Mouse (Mus musculus): ENCODE data around the gene Ppp4r3a. TPM values are rescaled to one million over a fixed set of nuclear protein-coding genes. Genes with fewer than 3 reads are reported as not detected.
"Not testable (repeated sequence)": the region's sequence is repeated elsewhere in the genome, so short reads cannot be mapped to it uniquely, and the experiment has no call there.

Ppp4r3a gene
- polyA plus RNA-seq, 1 experiment from 2014 or later = 38.5 TPM

DNA sequence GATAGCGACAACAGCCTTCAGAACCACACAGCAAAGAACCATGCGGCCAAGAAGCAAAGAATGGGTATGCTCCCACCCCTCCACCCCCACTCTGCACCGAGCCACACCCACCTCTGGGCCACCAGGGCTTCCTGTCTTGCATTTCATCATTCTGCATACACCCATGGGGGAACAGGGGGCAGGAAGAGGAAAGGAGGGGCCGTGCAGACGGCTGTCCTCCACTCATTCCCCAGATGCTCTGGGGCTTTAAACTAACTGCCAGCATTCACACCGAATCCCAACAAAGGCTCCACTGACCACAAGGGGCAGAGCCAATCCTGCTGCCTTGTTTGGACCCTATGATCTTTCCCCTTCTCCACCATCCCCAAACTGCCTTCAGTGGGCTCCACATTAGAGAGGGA, 65.5 kb downstream of the Ppp4r3a start:
- 0 out of 2 replicates have a peak overlapping the region, but pooled peaks have one; percentile 6 for H3K27ac ChIP-seq (replicated peaks)
- WGBS = 31% methylated on average over 6 of the region's 6 CpGs
- ATAC-seq (replicated peaks) = no peak
- no peak overlapping the region for H3K4me3 ChIP-seq
- no peaks in the 10 kb centered on the region for H3K9me3 ChIP-seq
- no peak overlapping the region for H3K9ac ChIP-seq (replicated peaks)
- H3K36me3 ChIP-seq = 0 out of 2 replicates have a peak, but pooled peaks cover 7% of the 10 kb centered on the region
- H3K27me3 ChIP-seq = no peaks in the 10 kb centered on the region
- no peak overlapping the region for H3K4me2 ChIP-seq (replicated peaks)
- peaks cover 73% of the 10 kb centered on the region for H3K4me1 ChIP-seq

- H3K9me3 ChIP-seq = no peaks in the 10 kb centered on the region
- WGBS = 35% methylated on average over 5 of the region's 5 CpGs
- 0 out of 2 replicates have a peak, but pooled peaks cover under 1% of the 10 kb centered on the region for H3K36me3 ChIP-seq
- ATAC-seq (replicated peaks) = no peak
- H3K4me3 ChIP-seq = no peak overlapping the region
- peak overlapping the region; percentile 53 for H3K27ac ChIP-seq (replicated peaks)
- H3K9ac ChIP-seq (replicated peaks) = no peak overlapping the region
- H3K27me3 ChIP-seq = no peaks in the 10 kb centered on the region
- peaks cover 80% of the 10 kb centered on the region for H3K4me1 ChIP-seq
- no peak overlapping the region for H3K4me2 ChIP-seq (replicated peaks)
Measured at GRCm38 (mm10) chr12:101016412-101016928, 67.0 kb downstream of the Ppp4r3a start.

GRCm38 (mm10) chr12:101015926-101016325, 67.6 kb downstream of the Ppp4r3a start:
- no peak overlapping the region for H3K4me3 ChIP-seq
- no peak for ATAC-seq (replicated peaks)
- H3K4me2 ChIP-seq (replicated peaks) = no peak overlapping the region
- no peak overlapping the region for H3K9ac ChIP-seq (replicated peaks)
- H3K27ac ChIP-seq (replicated peaks) = peak overlapping the region; percentile 53
- 36% methylated on average over 4 of the region's 4 CpGs for WGBS
- peaks cover 80% of the 10 kb centered on the region for H3K4me1 ChIP-seq
- H3K9me3 ChIP-seq = no peaks in the 10 kb centered on the region
- H3K27me3 ChIP-seq = no peaks in the 10 kb centered on the region
- H3K36me3 ChIP-seq = no peaks in the 10 kb centered on the region

GRCm38 (mm10) chr12:101015165-101015560, 68.3 kb downstream of the Ppp4r3a start:
- no peaks in the 10 kb centered on the region for H3K27me3 ChIP-seq
- H3K4me3 ChIP-seq = no peak overlapping the region
- H3K9me3 ChIP-seq = no peaks in the 10 kb centered on the region
- no peak overlapping the region for H3K9ac ChIP-seq (replicated peaks)
- H3K4me1 ChIP-seq = peaks cover 72% of the 10 kb centered on the region
- no peak for ATAC-seq (replicated peaks)
- 82% methylated on average over 11 of the region's 11 CpGs for WGBS
- H3K4me2 ChIP-seq (replicated peaks) = no peak overlapping the region
- peak overlapping the region; percentile 53 for H3K27ac ChIP-seq (replicated peaks)
- H3K36me3 ChIP-seq = no peaks in the 10 kb centered on the region

DNA sequence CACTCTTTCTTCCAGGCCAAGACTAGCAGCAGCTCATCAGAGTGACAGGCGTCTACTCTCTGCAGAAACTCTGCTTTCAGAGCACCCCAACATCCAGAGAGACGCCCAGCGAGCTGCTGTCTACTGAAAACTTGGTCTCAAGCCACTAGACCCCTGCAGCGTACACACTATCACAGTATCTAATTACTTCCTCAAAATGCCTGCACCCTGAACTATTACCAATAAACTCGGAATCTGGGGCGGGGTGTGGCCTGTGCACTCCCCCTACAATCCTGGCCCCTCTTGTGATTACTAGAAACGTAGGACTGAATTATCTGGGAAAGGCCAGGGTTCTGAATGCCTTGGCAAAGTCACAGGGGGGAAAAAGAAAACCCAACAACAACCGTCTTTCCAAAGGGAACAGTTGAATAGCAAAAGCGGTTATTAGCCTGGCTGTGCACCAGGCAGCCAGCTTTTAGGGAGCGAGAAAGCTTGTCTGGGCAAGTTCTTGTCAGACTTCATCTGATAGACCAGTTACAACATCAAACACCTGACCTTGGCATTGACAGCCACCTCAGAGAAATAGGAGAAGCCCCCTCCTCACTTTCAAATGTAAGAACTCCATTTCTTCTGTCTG, 68.8 kb downstream of the Ppp4r3a start:
- ATAC-seq (replicated peaks) = no peak
- H3K36me3 ChIP-seq = no peaks in the 10 kb centered on the region

DNA sequence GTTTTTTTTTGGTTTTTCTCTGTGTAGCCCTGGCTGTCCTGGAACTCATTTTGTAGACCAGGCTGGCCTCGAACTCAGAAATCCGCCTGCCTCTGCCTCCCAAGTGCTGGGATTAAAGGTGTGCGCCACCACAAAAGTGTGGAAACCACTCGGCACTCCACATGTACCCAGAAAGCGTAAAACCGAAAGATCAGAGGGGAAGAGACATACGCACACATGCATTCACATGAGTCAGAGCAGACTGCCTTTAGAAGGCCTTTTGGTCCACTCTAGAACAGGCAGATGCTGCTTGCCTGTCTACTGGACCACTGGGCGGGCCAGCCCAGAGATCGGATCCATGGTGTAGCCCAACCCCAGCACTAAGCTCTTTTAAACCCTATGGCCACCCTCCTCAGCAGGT, 69.8 kb downstream of the Ppp4r3a start:
- H3K27ac ChIP-seq (replicated peaks); ATAC-seq (replicated peaks); H3K4me2 ChIP-seq (replicated peaks); H3K27me3 ChIP-seq; H3K9me3 ChIP-seq; H3K36me3 ChIP-seq; H3K4me3 ChIP-seq; H3K9ac ChIP-seq (replicated peaks): not testable (repeated sequence)
- H3K4me1 ChIP-seq = peaks cover 63% of the 10 kb centered on the region
- 91% methylated on average over 9 of the region's 9 CpGs for WGBS

More for the DNA sequence above, 68.8 kb downstream of the Ppp4r3a start:
- 31% methylated on average over 10 of the region's 10 CpGs for WGBS
- Histone ChIP-seq H3K4me2 (replicated peaks) (no peak overlapping the region), H3K27me3 (no peaks in the 10 kb centered on the region), H3K4me3 (no peak overlapping the region), H3K9me3 (no peaks in the 10 kb centered on the region), H3K9ac (replicated peaks) (no peak overlapping the region), H3K4me1 (peaks cover 69% of the 10 kb centered on the region), H3K27ac (replicated peaks) (peak overlapping the region; percentile 53)

DNA sequence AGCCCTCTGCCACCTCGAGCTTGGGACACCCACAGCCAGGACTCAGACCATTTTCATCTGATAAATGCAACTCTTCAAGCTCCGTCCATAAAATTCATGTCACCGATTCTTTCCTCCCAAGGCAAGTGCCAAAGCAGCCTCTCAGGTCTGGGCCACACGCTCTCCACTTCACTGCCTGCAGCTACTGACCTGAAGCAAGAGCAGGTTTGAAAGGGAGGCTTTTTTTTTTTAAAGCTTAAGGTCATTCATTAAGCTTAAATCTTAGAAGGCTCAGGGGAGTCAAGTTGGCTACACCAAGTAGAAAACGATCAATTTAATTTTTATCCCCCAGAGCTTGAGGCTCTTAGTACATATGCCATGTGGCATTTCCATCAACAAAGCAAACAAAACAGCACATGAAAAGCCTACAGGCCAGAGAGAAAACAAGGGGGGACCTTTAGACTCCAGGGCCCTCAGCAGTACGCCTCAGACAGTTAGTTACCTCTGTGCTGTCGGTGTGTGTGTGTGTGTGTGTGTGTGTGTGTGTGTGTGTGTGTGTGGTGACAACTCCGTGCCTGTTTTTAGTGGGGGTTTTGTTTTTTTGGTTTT, 70.3 kb downstream of the Ppp4r3a start:
- no peak overlapping the region for H3K4me3 ChIP-seq
- peaks cover 63% of the 10 kb centered on the region for H3K4me1 ChIP-seq
- 36% methylated on average over 8 of the region's 8 CpGs for WGBS
- no peaks in the 10 kb centered on the region for H3K9me3 ChIP-seq
- H3K9ac ChIP-seq (replicated peaks) = no peak overlapping the region
- no peaks in the 10 kb centered on the region for H3K36me3 ChIP-seq
- no peaks in the 10 kb centered on the region for H3K27me3 ChIP-seq
- no peak overlapping the region for H3K27ac ChIP-seq (replicated peaks)
- H3K4me2 ChIP-seq (replicated peaks) = no peak overlapping the region
- ATAC-seq (replicated peaks) = no peak

GRCm38 (mm10) chr12:101012197-101013077, 71.1 kb downstream of the Ppp4r3a start:
- Histone ChIP-seq H3K9ac (replicated peaks) (no peak overlapping the region; the same call in 1 of the 2 replicates), H3K9me3 (no peaks in the 10 kb centered on the region), H3K27ac (replicated peaks) (no peak overlapping the region), H3K27me3 (no peaks in the 10 kb centered on the region), H3K4me2 (replicated peaks) (no peak overlapping the region), H3K4me3 (no peak overlapping the region), H3K4me1 (peaks cover 66% of the 10 kb centered on the region), H3K36me3 (no peaks in the 10 kb centered on the region)
- ATAC-seq (replicated peaks) = no peak
- 46% methylated on average over 17 of the region's 17 CpGs for WGBS

- H3K4me1 ChIP-seq = peaks cover 62% of the 10 kb centered on the region
Measured at GRCm38 (mm10) chr12:101011017-101011416, 72.5 kb downstream of the Ppp4r3a start.

DNA sequence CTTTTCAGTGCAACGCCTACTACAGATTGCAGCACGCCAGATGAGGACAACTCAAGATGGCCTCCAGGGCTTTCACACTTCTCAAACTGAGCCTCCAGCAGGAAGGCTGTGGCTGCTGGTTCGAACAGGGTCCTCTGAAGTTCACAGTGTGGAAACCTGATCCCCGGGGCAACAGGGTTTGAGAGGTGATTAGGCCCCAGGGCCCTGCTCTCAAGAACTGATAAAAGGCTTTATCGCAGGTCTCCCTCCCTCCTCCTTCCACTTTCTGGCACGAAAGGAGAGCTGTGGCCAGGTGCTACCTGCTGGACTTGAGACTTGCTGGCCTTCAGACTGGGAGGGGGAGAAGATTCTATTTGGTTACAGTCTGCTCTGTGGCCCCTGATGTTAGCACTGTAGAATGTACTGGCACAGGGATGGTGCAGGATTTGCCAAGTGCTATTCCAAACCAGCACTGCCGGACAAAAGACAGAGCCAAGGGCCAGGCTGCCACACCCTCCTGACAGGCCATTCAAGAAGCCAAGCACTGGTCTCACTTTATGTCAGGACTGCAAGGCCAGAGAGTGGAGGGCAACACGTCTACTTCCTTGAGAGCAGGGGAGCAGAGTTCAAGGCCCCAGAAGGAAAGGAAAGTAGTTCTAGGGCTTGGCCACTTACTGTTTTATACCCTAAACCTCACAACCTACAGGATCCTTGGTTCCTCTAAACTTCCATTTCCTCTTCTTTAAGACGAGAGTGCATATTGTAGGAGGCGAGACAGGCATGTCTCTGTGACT, 73.2 kb downstream of the Ppp4r3a start:
- no peak overlapping the region for H3K27ac ChIP-seq (replicated peaks)
- H3K9ac ChIP-seq (replicated peaks) = no peak overlapping the region
- no peaks in the 10 kb centered on the region for H3K9me3 ChIP-seq
- H3K4me2 ChIP-seq (replicated peaks) = no peak overlapping the region
- H3K36me3 ChIP-seq = no peaks in the 10 kb centered on the region
- no peaks in the 10 kb centered on the region for H3K27me3 ChIP-seq
- no peak overlapping the region for H3K4me3 ChIP-seq
- peaks cover 62% of the 10 kb centered on the region for H3K4me1 ChIP-seq
- ATAC-seq (replicated peaks) = no peak
- WGBS = 76% methylated on average over 10 of the region's 10 CpGs

More at GRCm38 (mm10) chr12:101011017-101011416, 72.5 kb downstream of the Ppp4r3a start:
- Histone ChIP-seq H3K27ac (replicated peaks) (no peak overlapping the region), H3K9me3 (no peaks in the 10 kb centered on the region), H3K4me2 (replicated peaks) (no peak overlapping the region), H3K27me3 (no peaks in the 10 kb centered on the region), H3K36me3 (no peaks in the 10 kb centered on the region), H3K4me3 (no peak overlapping the region), H3K9ac (replicated peaks) (no peak overlapping the region)
- ATAC-seq (replicated peaks) = no peak
- WGBS = 84% methylated on average over 7 of the region's 7 CpGs

- peaks cover 62% of the 10 kb centered on the region for H3K4me1 ChIP-seq
- no peak overlapping the region for H3K27ac ChIP-seq (replicated peaks)
- no peak for ATAC-seq (replicated peaks)
- H3K4me3 ChIP-seq = no peak overlapping the region
- no peaks in the 10 kb centered on the region for H3K9me3 ChIP-seq
- 89% methylated on average over 4 of the region's 4 CpGs for WGBS
- H3K27me3 ChIP-seq = no peaks in the 10 kb centered on the region
- no peaks in the 10 kb centered on the region for H3K36me3 ChIP-seq
- no peak overlapping the region for H3K9ac ChIP-seq (replicated peaks)
- no peak overlapping the region for H3K4me2 ChIP-seq (replicated peaks)
Measured at GRCm38 (mm10) chr12:101009225-101009624, 74.3 kb downstream of the Ppp4r3a start.
